Mouse (Mus musculus): ENCODE results near the gene Olfr913. TPM values are rescaled to one million over a fixed set of nuclear protein-coding genes. Genes with fewer than 3 reads are reported as not detected.

Olfr913 gene
- polyA plus RNA-seq (2015; fragmentation: Nextera tagmentation; extraction: Ambion mirVana): not detected in 2 replicates

DNA sequence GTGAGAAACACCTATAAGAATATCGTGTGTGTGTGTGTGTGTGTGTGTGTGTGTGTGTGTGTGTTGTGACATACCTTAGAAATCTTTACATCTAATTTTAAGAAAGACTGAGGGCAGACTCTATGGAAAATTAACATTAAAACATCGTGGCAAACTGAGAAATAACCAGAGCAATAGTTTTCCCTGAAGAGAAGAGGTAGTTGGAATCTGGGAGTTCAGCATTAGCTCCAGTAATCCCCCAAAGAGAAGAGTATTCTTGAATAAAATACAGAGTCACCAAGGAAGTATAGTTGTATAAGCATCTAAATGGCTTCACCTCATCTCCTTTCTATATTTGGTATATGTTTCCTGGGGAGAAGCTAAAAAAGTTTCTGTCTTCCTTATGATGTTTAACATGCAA, at the start of gene Olfr913:
Gene Olfr913 (plus strand): TSS at position 301 of the 400 bp plus-strand sequence.
- H3K4me3 ChIP-seq: no peak within 1 kb of the TSS
- ATAC-seq (replicated peaks): no peak
- no peaks in the 10 kb centered on the region for H3K9me3 ChIP-seq
- no peak within 1 kb of the TSS for H3K9ac ChIP-seq
- H3K27me3 ChIP-seq (replicated peaks): no peaks in the 10 kb centered on the region
- WGBS: 60% methylated on average over 2 of the region's 2 CpGs
- no peaks in the 10 kb centered on the region for H3K36me3 ChIP-seq (replicated peaks)
- H3K4me2 ChIP-seq: no peak within 1 kb of the TSS
- H3K4me1 ChIP-seq: no peaks in the 10 kb centered on the region
- H3K27ac ChIP-seq: no peak within 1 kb of the TSS

GRCm38 (mm10) chr9:38579878-38580277, 12.7 kb upstream of the Olfr913 start, which contains the start of gene Olfr912:
TSS of gene Olfr912 (plus strand) at chr9:38580178.
- Histone ChIP-seq H3K4me3 (no peak within 1 kb of the TSS), H3K9me3 (no peaks in the 10 kb centered on the region), H3K4me2 (no peak within 1 kb of the TSS), H3K4me1 (no peaks in the 10 kb centered on the region), H3K36me3 (replicated peaks) (no peaks in the 10 kb centered on the region), H3K9ac (no peak within 1 kb of the TSS), H3K27ac (no peak within 1 kb of the TSS), H3K27me3 (replicated peaks) (no peaks in the 10 kb centered on the region)
- ATAC-seq (replicated peaks): no peak
- 85% methylated on average over 1 of the region's 1 CpGs for WGBS

DNA sequence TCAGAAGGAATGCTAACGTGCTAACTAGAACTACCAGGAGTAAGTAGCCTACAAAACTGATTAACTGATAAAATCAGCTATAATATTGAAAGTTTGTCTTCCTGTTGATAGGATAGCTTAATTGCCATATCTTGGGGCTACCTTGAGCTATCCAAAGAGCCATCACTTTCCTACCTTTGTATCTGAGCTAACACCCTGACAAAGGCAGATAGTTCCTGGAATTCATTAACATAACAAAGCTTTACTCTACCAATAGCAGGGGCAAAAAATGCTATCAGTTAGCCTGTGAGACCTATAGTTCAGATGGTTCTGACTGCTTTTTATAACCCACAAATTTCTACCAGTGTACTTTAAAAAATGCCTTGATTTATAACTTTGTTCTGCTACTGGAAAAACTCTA, 1.5 kb upstream of the Olfr913 start:
- WGBS: 68% methylated on average over 1 of the region's 1 CpGs
- Histone ChIP-seq H3K4me2 (no peak overlapping the region), H3K9ac (no peak overlapping the region), H3K9me3 (no peaks in the 10 kb centered on the region), H3K27ac (no peak overlapping the region), H3K4me3 (no peak overlapping the region), H3K27me3 (replicated peaks) (no peaks in the 10 kb centered on the region), H3K36me3 (replicated peaks) (no peaks in the 10 kb centered on the region), H3K4me1 (no peaks in the 10 kb centered on the region)
- ATAC-seq (replicated peaks): no peak

GRCm38 (mm10) chr9:38604802-38605201, 12.2 kb downstream of the Olfr913 start, which contains the start of gene Olfr914:
TSS of gene Olfr914 (plus strand) at chr9:38605102.
- ATAC-seq (replicated peaks): no peak
- no peaks in the 10 kb centered on the region for H3K27me3 ChIP-seq (replicated peaks)
- no peak within 1 kb of the TSS for H3K27ac ChIP-seq
- H3K4me1 ChIP-seq: no peaks in the 10 kb centered on the region
- no peak within 1 kb of the TSS for H3K9ac ChIP-seq
- H3K36me3 ChIP-seq (replicated peaks): no peaks in the 10 kb centered on the region
- H3K4me2 ChIP-seq: no peak within 1 kb of the TSS
- WGBS: 74% methylated on average over 2 of the region's 2 CpGs
- H3K9me3 ChIP-seq: no peaks in the 10 kb centered on the region
- no peak within 1 kb of the TSS for H3K4me3 ChIP-seq

DNA sequence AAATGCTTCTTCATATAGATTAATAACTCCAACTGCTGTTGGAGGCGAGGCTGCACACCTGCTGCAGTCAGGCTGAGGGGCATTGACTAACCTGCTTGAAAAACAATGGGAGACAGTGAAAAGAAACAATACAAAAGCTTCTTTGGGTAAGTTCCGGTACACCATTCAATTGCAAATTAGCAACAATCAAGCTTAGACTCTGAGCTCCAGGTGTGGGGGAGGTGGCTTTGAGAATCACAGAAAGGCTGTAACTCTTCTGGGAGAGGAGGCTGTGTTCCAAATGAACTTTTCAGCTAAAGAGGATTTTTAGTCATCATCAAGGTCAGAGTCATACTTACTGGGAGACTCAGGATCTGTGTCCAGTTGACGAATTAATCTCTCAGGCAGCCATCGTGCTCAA, 39.8 kb downstream of the Olfr913 start:
- Histone ChIP-seq H3K4me1 (no peaks in the 10 kb centered on the region), H3K4me2 (no peak overlapping the region), H3K4me3 (no peak overlapping the region), H3K9me3 (peaks cover 3% of the 10 kb centered on the region; the same call in 1 of the 2 replicates), H3K27me3 (replicated peaks) (no peaks in the 10 kb centered on the region), H3K27ac (no peak overlapping the region), H3K36me3 (replicated peaks) (no peaks in the 10 kb centered on the region), H3K9ac (no peak overlapping the region)
- no peak for ATAC-seq (replicated peaks)
- WGBS: 63% methylated on average over 4 of the region's 4 CpGs

Other genes starting within 250 kb of the Olfr913 start
- not detected in 2 replicates for gene Olfr898, start 244.3 kb upstream of the Olfr913 start, polyA plus RNA-seq (2015; fragmentation: Nextera tagmentation; extraction: Ambion mirVana)
- not detected in 2 replicates for gene Olfr250, start 225.9 kb upstream of the Olfr913 start, polyA plus RNA-seq (2015; fragmentation: Nextera tagmentation; extraction: Ambion mirVana)
- not detected in 2 replicates for gene Olfr251, start 215.7 kb upstream of the Olfr913 start, polyA plus RNA-seq (2015; fragmentation: Nextera tagmentation; extraction: Ambion mirVana)
- gene Olfr147, start 191.1 kb upstream of the Olfr913 start, polyA plus RNA-seq (2015; fragmentation: Nextera tagmentation; extraction: Ambion mirVana): not detected in 2 replicates
- gene Olfr901, start 163.3 kb upstream of the Olfr913 start, polyA plus RNA-seq (2015; fragmentation: Nextera tagmentation; extraction: Ambion mirVana): not detected in 2 replicates
- gene Olfr902, start 145.1 kb upstream of the Olfr913 start, polyA plus RNA-seq (2015; fragmentation: Nextera tagmentation; extraction: Ambion mirVana): not detected in 2 replicates
- gene Olfr904, start 129.6 kb upstream of the Olfr913 start, polyA plus RNA-seq (2015; fragmentation: Nextera tagmentation; extraction: Ambion mirVana): not detected in 2 replicates
- not detected in 2 replicates for gene Olfr905, start 121.7 kb upstream of the Olfr913 start, polyA plus RNA-seq (2015; fragmentation: Nextera tagmentation; extraction: Ambion mirVana)
- gene Olfr906, start 105.7 kb upstream of the Olfr913 start, polyA plus RNA-seq (2015; fragmentation: Nextera tagmentation; extraction: Ambion mirVana): not detected in 2 replicates
- gene Olfr907, start 97.0 kb upstream of the Olfr913 start, polyA plus RNA-seq (2015; fragmentation: Nextera tagmentation; extraction: Ambion mirVana): not detected in 2 replicates
- gene Olfr911-ps1, start 71.2 kb upstream of the Olfr913 start, polyA plus RNA-seq (2015; fragmentation: Nextera tagmentation; extraction: Ambion mirVana): not detected in 2 replicates
- not detected in 2 replicates for gene Olfr910, start 54.9 kb upstream of the Olfr913 start, polyA plus RNA-seq (2015; fragmentation: Nextera tagmentation; extraction: Ambion mirVana)
- not detected in 2 replicates for gene Olfr912, start 12.6 kb upstream of the Olfr913 start, polyA plus RNA-seq (2015; fragmentation: Nextera tagmentation; extraction: Ambion mirVana)
- gene Olfr914, start 12.3 kb downstream of the Olfr913 start, polyA plus RNA-seq (2015; fragmentation: Nextera tagmentation; extraction: Ambion mirVana): not detected in 2 replicates
- gene Olfr916, start 67.1 kb downstream of the Olfr913 start, polyA plus RNA-seq (2015; fragmentation: Nextera tagmentation; extraction: Ambion mirVana): not detected in 2 replicates
- not detected in 2 replicates for gene Olfr917, start 73.1 kb downstream of the Olfr913 start, polyA plus RNA-seq (2015; fragmentation: Nextera tagmentation; extraction: Ambion mirVana)
- gene Olfr918, start 81.8 kb downstream of the Olfr913 start, polyA plus RNA-seq (2015; fragmentation: Nextera tagmentation; extraction: Ambion mirVana): not detected in 2 replicates
- gene Olfr919, start 110.9 kb downstream of the Olfr913 start, polyA plus RNA-seq (2015; fragmentation: Nextera tagmentation; extraction: Ambion mirVana): not detected in 2 replicates
- gene Vwa5a, start 125.5 kb downstream of the Olfr913 start, polyA plus RNA-seq (2015; fragmentation: Nextera tagmentation; extraction: Ambion mirVana): 6.6 and 7.1 TPM in 2 replicates
- gene Olfr920, start 159.5 kb downstream of the Olfr913 start, polyA plus RNA-seq (2015; fragmentation: Nextera tagmentation; extraction: Ambion mirVana): not detected in 2 replicates
- not detected in 2 replicates for gene Olfr921, start 180.3 kb downstream of the Olfr913 start, polyA plus RNA-seq (2015; fragmentation: Nextera tagmentation; extraction: Ambion mirVana)
- gene Olfr922, start 221.9 kb downstream of the Olfr913 start, polyA plus RNA-seq (2015; fragmentation: Nextera tagmentation; extraction: Ambion mirVana): not detected in 2 replicates
- gene Olfr923, start 233.8 kb downstream of the Olfr913 start, polyA plus RNA-seq (2015; fragmentation: Nextera tagmentation; extraction: Ambion mirVana): not detected in 2 replicates

All from midbrain, embryonic 15.5 days (tissue).